Mouse (Mus musculus) ES-E14 (cell line): ENCODE measurements around the gene Supt5. TPM values are rescaled to one million over a fixed set of nuclear protein-coding genes. Genes with fewer than 3 reads are reported as not detected.
A peak's percentile ranks its signal among the peaks of the same experiment; 100 is the strongest.

Experiments
- DNase-seq: peaks from one replicate; pipeline ENCODE4 v3.0.0-alpha.2; 2013; ENCODE audit warnings: low read depth, low spot score
- H3K27ac ChIP-seq: 2 replicates; pipeline ENCODE4 v1.5.1; 2012; ENCODE audit warnings: low read depth, mild to moderate bottlenecking, low read length, moderate library complexity, mixed read lengths; ENCODE audit not compliant: poor library complexity, insufficient read depth, severe bottlenecking
- H3K36me3 ChIP-seq: 2 replicates; pipeline ENCODE4 v1.6.1; 2012; ENCODE audit warnings: mild to moderate bottlenecking, low read length, moderate library complexity, mixed read lengths; ENCODE audit not compliant: control insufficient read depth, poor library complexity, insufficient read depth, severe bottlenecking
- H3K4me1 ChIP-seq, 2 experiments: fragments of 150-350 bp in 1 of 2; sonication (generic) in 1 of 2; 2 replicates each; pipeline ENCODE4 v1.6.1; 2012; ENCODE audit warnings: low read length in 2 of 2, mild to moderate bottlenecking in 1 of 2, mixed read lengths in 1 of 2; ENCODE audit not compliant: control insufficient read depth in 2 of 2, insufficient read depth in 2 of 2, poor library complexity in 1 of 2
- H3K4me3 ChIP-seq, 2 experiments: fragments of 150-350 bp in 1 of 2; sonication (generic) in 1 of 2; 2 replicates each; pipeline ENCODE4 v1.5.1; 2012; ENCODE audit warnings: low read length in 2 of 2, low read depth in 1 of 2, mild to moderate bottlenecking in 1 of 2, mixed read lengths in 1 of 2; ENCODE audit not compliant: insufficient read depth in 1 of 2, poor library complexity in 1 of 2, severe bottlenecking in 1 of 2
- H3K9ac ChIP-seq: 2 replicates; pipeline ENCODE4 v1.6.1; 2012; ENCODE audit warnings: low read depth, mild to moderate bottlenecking, low read length, mixed read lengths; ENCODE audit not compliant: poor library complexity, insufficient read depth, severe bottlenecking
- H3K9me3 ChIP-seq: fragments of 150-350 bp; sonication (generic); 2 replicates; pipeline ENCODE4 v1.6.1; 2012; ENCODE audit warnings: low read depth, mild to moderate bottlenecking, low read length; ENCODE audit not compliant: control insufficient read depth, insufficient read depth
- CHD2 ChIP-seq: IDR thresholded peaks from 2 replicates; pipeline ENCODE4 v1.6.1; 2014; ENCODE audit warnings: mild to moderate bottlenecking, low read depth, low read length, inconsistent platforms
- HCFC1 ChIP-seq: IDR thresholded peaks from 2 replicates; pipeline ENCODE4 v1.6.1; 2012; ENCODE audit warnings: low read length, inconsistent platforms, borderline replicate concordance; ENCODE audit not compliant: insufficient read depth
- MAFK ChIP-seq: IDR thresholded peaks from 2 replicates; pipeline ENCODE4 v1.6.1; 2014; ENCODE audit warnings: mild to moderate bottlenecking, low read depth, low read length, inconsistent platforms; ENCODE audit not compliant: insufficient read depth
- ZC3H11A ChIP-seq: IDR thresholded peaks from 2 replicates; pipeline ENCODE4 v1.6.1; 2012; ENCODE audit warnings: low read depth, mild to moderate bottlenecking, inconsistent platforms, low read length, borderline replicate concordance
- ZNF384 ChIP-seq: IDR thresholded peaks from 2 replicates; pipeline ENCODE4 v1.6.1; 2012; ENCODE audit warnings: low read depth, low read length, inconsistent platforms
- in situ Hi-C, 2 experiments: fragments of 600-800 bp; cut with MboI; formaldehyde crosslinking; loops; one replicate each; pipeline ENCODE4 v1.15.1; 2025; ENCODE audit warnings: low sequenced_read_pairs in 2 of 2, inconsistent platforms in 1 of 2; ENCODE audit not compliant: unreplicated experiment in 2 of 2
- total RNA-seq: library from RNA; depleted of rRNA; stranded (reverse); fragments of 300-350 nt; gene quantifications from 2 replicates; pipeline ENCODE4 v1.2.3, GENCODE M21; 2012

The Supt5 gene
- total RNA-seq, 1 experiment = 83.7 TPM

GRCm38 (mm10) chr7:28378066-28378690 is 39.6 kb upstream of the Supt5 start:
- no peak for DNase-seq
- H3K9ac ChIP-seq = peak overlapping the region; percentile 85
- H3K9me3 ChIP-seq = no peaks in the 10 kb centered on the region
- H3K36me3 ChIP-seq = peaks cover 10% of the 10 kb centered on the region
- no peak for TF ChIP-seq CHD2
- no peak for TF ChIP-seq ZNF384
- TF ChIP-seq HCFC1 = no peak
- no peak for TF ChIP-seq ZC3H11A
- TF ChIP-seq MAFK = no peak
- peak overlapping the region; percentile 76 to 87 for H3K4me3 ChIP-seq
- peaks cover 15 to 20% of the 10 kb centered on the region in 2 experiments; a peak in 3 of 4 replicates for H3K4me1 ChIP-seq
- H3K27ac ChIP-seq = peak overlapping the region; percentile 17; the same call in 1 of the 2 replicates
- in situ Hi-C loops = no loop called here

GRCm38 (mm10) chr7:28377190-28378065 is 38.9 kb upstream of the Supt5 start:
- H3K4me1 ChIP-seq = peaks cover 10 to 20% of the 10 kb centered on the region in 2 experiments; a peak in 2 of 4 replicates
- TF ChIP-seq CHD2 (no peak), ZNF384 (no peak), HCFC1 (no peak)
- peak overlapping the region; percentile 17; the same call in 1 of the 2 replicates for H3K27ac ChIP-seq
- no peak for DNase-seq
- no peaks in the 10 kb centered on the region for H3K9me3 ChIP-seq
- in situ Hi-C loops = no loop called here
- peak overlapping the region; percentile 85 for H3K9ac ChIP-seq
- peak overlapping the region; percentile 76 to 87 for H3K4me3 ChIP-seq
- H3K36me3 ChIP-seq = peaks cover 10% of the 10 kb centered on the region

- Histone ChIP-seq H3K36me3 (peaks cover 10% of the 10 kb centered on the region), H3K4me3 (peak overlapping the region; percentile 59 to 87), H3K4me1 (peaks cover 5 to 13% of the 10 kb centered on the region in 2 experiments; a peak in 2 of 4 replicates), H3K9ac (peak overlapping the region; percentile 81), H3K27ac (peak overlapping the region; percentile 91), H3K9me3 (no peaks in the 10 kb centered on the region)
- DNase-seq = no peak
- in situ Hi-C loops = no loop called here
- TF ChIP-seq MAFK (no peak), ZNF384 (no peak), CHD2 (0 out of 2 replicates have a peak, but pooled peaks have one; percentile 12), ZC3H11A (no peak), HCFC1 (0 out of 2 replicates have a peak, but pooled peaks have one; percentile 11)
These were observed 37.6 kb upstream of the Supt5 start for GRCm38 (mm10) chr7:28376011-28376771.

- no peaks in the 10 kb centered on the region for H3K9me3 ChIP-seq
- H3K4me1 ChIP-seq = peaks cover 0 to 14% of the 10 kb centered on the region in 2 experiments; a peak in 2 of 4 replicates
- H3K27ac ChIP-seq = peak overlapping the region; percentile 91
- DNase-seq = peak; percentile 95
- in situ Hi-C loops = no loop called here
- peak overlapping the region; percentile 59 to 87 for H3K4me3 ChIP-seq
- H3K9ac ChIP-seq = peak overlapping the region; percentile 81
- no peak for TF ChIP-seq CHD2
- no peak for TF ChIP-seq HCFC1
- no peak for TF ChIP-seq ZNF384
- H3K36me3 ChIP-seq = peaks cover 10% of the 10 kb centered on the region
These were observed 36.8 kb upstream of the Supt5 start for GRCm38 (mm10) chr7:28375176-28375921.
